Mouse (Mus musculus): ENCODE data around the gene Ostc. TPM values are rescaled to one million over a fixed set of nuclear protein-coding genes. Genes with fewer than 3 reads are reported as not detected.

Ostc gene
- polyA plus RNA-seq, 1 experiment from 2014 or later = 244 TPM

GRCm38 (mm10) chr3:130736758-130737157 is 27.5 kb upstream of the Ostc start:
- ATAC-seq (ENCODE audit: insufficient number of reproducible peaks, insufficient read depth, low FRiP score, low read depth) = no peak
- Histone ChIP-seq H3K9me3 (ENCODE audit: control insufficient read depth, low read length) (no peaks in the 10 kb centered on the region), H3K36me3 (ENCODE audit: control insufficient read depth, insufficient read depth, low read length) (no peaks in the 10 kb centered on the region), H3K27ac (replicated peaks in 1 of 2; ENCODE audit: control insufficient read depth in 1 of 2, insufficient read depth in 1 of 2, low read depth in 2 of 2, low read length in 2 of 2) (no peak overlapping the region), H3K9ac (ENCODE audit: low read length) (no peak overlapping the region), H3K4me3 (ENCODE audit: control insufficient read depth in 1 of 2, insufficient read depth in 1 of 2, low read depth in 1 of 2, low read length in 2 of 2) (no peak overlapping the region), H3K4me2 (ENCODE audit: low read length) (no peak overlapping the region), H3K27me3 (ENCODE audit: control insufficient read depth, insufficient read depth, low read length) (no peaks in the 10 kb centered on the region), H3K4me1 (ENCODE audit: control insufficient read depth in 2 of 2, insufficient read depth in 2 of 2, low read length in 2 of 2) (no peaks in the 10 kb centered on the region)
- 47% methylated on average over 4 of the region's 4 CpGs for WGBS

GRCm38 (mm10) chr3:130730189-130730653 is 21.0 kb upstream of the Ostc start, which contains the start of gene Rpl34:
Gene Rpl34, minus strand, starts transcription at chr3:130730398.
- ATAC-seq (ENCODE audit: insufficient number of reproducible peaks, insufficient read depth, low FRiP score, low read depth) = peak; percentile 99
- H3K9ac ChIP-seq (ENCODE audit: low read length) = peak within 1 kb of the TSS; percentile 97
- under 1% methylated on average over 45 of the region's 45 CpGs for WGBS
- no peaks in the 10 kb centered on the region for H3K9me3 ChIP-seq (ENCODE audit: control insufficient read depth, low read length)
- peak within 1 kb of the TSS; percentile 82 to 92 for H3K27ac ChIP-seq (replicated peaks in 1 of 2; ENCODE audit: control insufficient read depth in 1 of 2, insufficient read depth in 1 of 2, low read depth in 2 of 2, low read length in 2 of 2)
- H3K27me3 ChIP-seq (ENCODE audit: control insufficient read depth, insufficient read depth, low read length) = no peaks in the 10 kb centered on the region
- peak within 1 kb of the TSS; percentile 68 for H3K4me2 ChIP-seq (ENCODE audit: low read length)
- H3K4me1 ChIP-seq (ENCODE audit: control insufficient read depth in 2 of 2, insufficient read depth in 2 of 2, low read length in 2 of 2) = peaks cover 6 to 19% of the 10 kb centered on the region in 2 experiments
- H3K36me3 ChIP-seq (ENCODE audit: control insufficient read depth, insufficient read depth, low read length) = peaks cover 40% of the 10 kb centered on the region
- H3K4me3 ChIP-seq (ENCODE audit: control insufficient read depth in 1 of 2, insufficient read depth in 1 of 2, low read depth in 1 of 2, low read length in 2 of 2) = peak within 1 kb of the TSS; percentile 86 to 96

- no peaks in the 10 kb centered on the region for H3K27me3 ChIP-seq (ENCODE audit: control insufficient read depth, insufficient read depth, low read length)
- under 1% methylated on average over 56 of the region's 58 CpGs for WGBS
Measured at GRCm38 (mm10) chr3:130729472-130730188, 20.4 kb upstream of the Ostc start.

GRCm38 (mm10) chr3:130727676-130728075 is 18.4 kb upstream of the Ostc start:
- 82% methylated on average over 4 of the region's 4 CpGs for WGBS
- Histone ChIP-seq H3K9me3 (ENCODE audit: control insufficient read depth, low read length) (no peaks in the 10 kb centered on the region), H3K4me3 (ENCODE audit: control insufficient read depth in 1 of 2, insufficient read depth in 1 of 2, low read depth in 1 of 2, low read length in 2 of 2) (no peak overlapping the region), H3K36me3 (ENCODE audit: control insufficient read depth, insufficient read depth, low read length) (peaks cover 47% of the 10 kb centered on the region), H3K9ac (ENCODE audit: low read length) (peak overlapping the region; percentile 97; the same call in 1 of the 2 replicates), H3K27me3 (ENCODE audit: control insufficient read depth, insufficient read depth, low read length) (no peaks in the 10 kb centered on the region), H3K27ac (replicated peaks in 1 of 2; ENCODE audit: control insufficient read depth in 1 of 2, insufficient read depth in 1 of 2, low read depth in 2 of 2, low read length in 2 of 2) (no peak overlapping the region), H3K4me2 (ENCODE audit: low read length) (no peak overlapping the region), H3K4me1 (ENCODE audit: control insufficient read depth in 2 of 2, insufficient read depth in 2 of 2, low read length in 2 of 2) (peaks cover 6 to 19% of the 10 kb centered on the region in 2 experiments)
- ATAC-seq (ENCODE audit: insufficient number of reproducible peaks, insufficient read depth, low FRiP score, low read depth) = no peak

More at GRCm38 (mm10) chr3:130729472-130730188, 20.4 kb upstream of the Ostc start:
- Histone ChIP-seq H3K4me2 (ENCODE audit: low read length) (peak overlapping the region; percentile 67), H3K9ac (ENCODE audit: low read length) (peak overlapping the region; percentile 97), H3K36me3 (ENCODE audit: control insufficient read depth, insufficient read depth, low read length) (peaks cover 44% of the 10 kb centered on the region), H3K27ac (replicated peaks in 1 of 2; ENCODE audit: control insufficient read depth in 1 of 2, insufficient read depth in 1 of 2, low read depth in 2 of 2, low read length in 2 of 2) (peak overlapping the region; percentile 82 to 92), H3K4me1 (ENCODE audit: control insufficient read depth in 2 of 2, insufficient read depth in 2 of 2, low read length in 2 of 2) (peaks cover 6 to 19% of the 10 kb centered on the region in 2 experiments), H3K9me3 (ENCODE audit: control insufficient read depth, low read length) (no peaks in the 10 kb centered on the region), H3K4me3 (ENCODE audit: control insufficient read depth in 1 of 2, insufficient read depth in 1 of 2, low read depth in 1 of 2, low read length in 2 of 2) (peak overlapping the region; percentile 86 to 96)
- peak; percentile 32; the same call in 1 of the 2 replicates for ATAC-seq (ENCODE audit: insufficient number of reproducible peaks, insufficient read depth, low FRiP score, low read depth)

- ATAC-seq (ENCODE audit: insufficient number of reproducible peaks, insufficient read depth, low FRiP score, low read depth) = no peak
- Histone ChIP-seq H3K4me2 (ENCODE audit: low read length) (no peak overlapping the region), H3K9me3 (ENCODE audit: control insufficient read depth, low read length) (no peaks in the 10 kb centered on the region), H3K27ac (replicated peaks in 1 of 2; ENCODE audit: control insufficient read depth in 1 of 2, insufficient read depth in 1 of 2, low read depth in 2 of 2, low read length in 2 of 2) (no peak overlapping the region), H3K4me3 (ENCODE audit: control insufficient read depth in 1 of 2, insufficient read depth in 1 of 2, low read depth in 1 of 2, low read length in 2 of 2) (no peak overlapping the region), H3K4me1 (ENCODE audit: control insufficient read depth in 2 of 2, insufficient read depth in 2 of 2, low read length in 2 of 2) (peaks cover 6 to 19% of the 10 kb centered on the region in 2 experiments), H3K9ac (ENCODE audit: low read length) (no peak overlapping the region), H3K36me3 (ENCODE audit: control insufficient read depth, insufficient read depth, low read length) (peaks cover 47% of the 10 kb centered on the region), H3K27me3 (ENCODE audit: control insufficient read depth, insufficient read depth, low read length) (no peaks in the 10 kb centered on the region)
- WGBS = 63% methylated on average over 1 of the region's 1 CpGs
Measured at GRCm38 (mm10) chr3:130727036-130727435, 17.8 kb upstream of the Ostc start.

GRCm38 (mm10) chr3:130725718-130726117 is 16.5 kb upstream of the Ostc start:
- H3K4me3 ChIP-seq (ENCODE audit: control insufficient read depth in 1 of 2, insufficient read depth in 1 of 2, low read depth in 1 of 2, low read length in 2 of 2) = no peak overlapping the region
- peaks cover 6 to 16% of the 10 kb centered on the region in 2 experiments for H3K4me1 ChIP-seq (ENCODE audit: control insufficient read depth in 2 of 2, insufficient read depth in 2 of 2, low read length in 2 of 2)
- no peaks in the 10 kb centered on the region for H3K9me3 ChIP-seq (ENCODE audit: control insufficient read depth, low read length)
- 79% methylated on average over 2 of the region's 2 CpGs for WGBS
- peaks cover 47% of the 10 kb centered on the region for H3K36me3 ChIP-seq (ENCODE audit: control insufficient read depth, insufficient read depth, low read length)
- no peaks in the 10 kb centered on the region for H3K27me3 ChIP-seq (ENCODE audit: control insufficient read depth, insufficient read depth, low read length)
- no peak overlapping the region for H3K27ac ChIP-seq (replicated peaks in 1 of 2; ENCODE audit: control insufficient read depth in 1 of 2, insufficient read depth in 1 of 2, low read depth in 2 of 2, low read length in 2 of 2)
- H3K9ac ChIP-seq (ENCODE audit: low read length) = no peak overlapping the region
- H3K4me2 ChIP-seq (ENCODE audit: low read length) = no peak overlapping the region
- ATAC-seq (ENCODE audit: insufficient number of reproducible peaks, insufficient read depth, low FRiP score, low read depth) = no peak

GRCm38 (mm10) chr3:130722733-130723478 is 13.7 kb upstream of the Ostc start:
- no peak for ATAC-seq (ENCODE audit: insufficient number of reproducible peaks, insufficient read depth, low FRiP score, low read depth)
- Histone ChIP-seq H3K9ac (ENCODE audit: low read length) (no peak overlapping the region), H3K4me3 (ENCODE audit: control insufficient read depth in 1 of 2, insufficient read depth in 1 of 2, low read depth in 1 of 2, low read length in 2 of 2) (no peak overlapping the region), H3K4me1 (ENCODE audit: control insufficient read depth in 2 of 2, insufficient read depth in 2 of 2, low read length in 2 of 2) (peaks cover 0 to 2% of the 10 kb centered on the region in 2 experiments; a peak in 2 of 4 replicates), H3K36me3 (ENCODE audit: control insufficient read depth, insufficient read depth, low read length) (peaks cover 33% of the 10 kb centered on the region), H3K27me3 (ENCODE audit: control insufficient read depth, insufficient read depth, low read length) (no peaks in the 10 kb centered on the region), H3K9me3 (ENCODE audit: control insufficient read depth, low read length) (no peaks in the 10 kb centered on the region), H3K4me2 (ENCODE audit: low read length) (no peak overlapping the region), H3K27ac (replicated peaks in 1 of 2; ENCODE audit: control insufficient read depth in 1 of 2, insufficient read depth in 1 of 2, low read depth in 2 of 2, low read length in 2 of 2) (no peak overlapping the region)
- WGBS = 81% methylated on average over 11 of the region's 11 CpGs
